Mouse (Mus musculus): ENCODE measurements at regions not wholly inside any gene's neighbourhood (a gene's known extent, or its start where the extent isn't known, plus 50 kb on each side); places are given as distances from the start of the nearest gene placed in this dataset.

DNA sequence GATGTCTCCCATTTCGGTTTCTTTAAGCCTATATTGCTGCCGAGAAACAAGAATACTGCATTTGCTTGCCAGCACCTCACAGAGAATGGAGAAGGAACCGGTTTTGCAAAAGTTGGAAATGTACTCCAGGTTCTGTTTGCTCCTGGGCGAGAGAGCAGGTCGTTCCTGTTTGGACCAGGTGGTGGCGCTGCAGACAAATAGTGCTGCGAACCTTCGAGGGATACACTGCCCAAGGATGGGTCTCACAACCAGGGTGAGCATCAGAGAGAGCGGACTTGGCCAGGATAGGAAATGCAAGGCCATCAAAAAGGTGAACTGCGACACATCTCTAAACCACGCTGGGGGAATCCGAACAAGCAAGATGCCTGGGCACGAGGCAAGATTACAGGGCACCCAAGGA, 54.0 kb upstream of the Ets2 start:
- DNase-seq, result peak; percentile 91 to 94

DNA sequence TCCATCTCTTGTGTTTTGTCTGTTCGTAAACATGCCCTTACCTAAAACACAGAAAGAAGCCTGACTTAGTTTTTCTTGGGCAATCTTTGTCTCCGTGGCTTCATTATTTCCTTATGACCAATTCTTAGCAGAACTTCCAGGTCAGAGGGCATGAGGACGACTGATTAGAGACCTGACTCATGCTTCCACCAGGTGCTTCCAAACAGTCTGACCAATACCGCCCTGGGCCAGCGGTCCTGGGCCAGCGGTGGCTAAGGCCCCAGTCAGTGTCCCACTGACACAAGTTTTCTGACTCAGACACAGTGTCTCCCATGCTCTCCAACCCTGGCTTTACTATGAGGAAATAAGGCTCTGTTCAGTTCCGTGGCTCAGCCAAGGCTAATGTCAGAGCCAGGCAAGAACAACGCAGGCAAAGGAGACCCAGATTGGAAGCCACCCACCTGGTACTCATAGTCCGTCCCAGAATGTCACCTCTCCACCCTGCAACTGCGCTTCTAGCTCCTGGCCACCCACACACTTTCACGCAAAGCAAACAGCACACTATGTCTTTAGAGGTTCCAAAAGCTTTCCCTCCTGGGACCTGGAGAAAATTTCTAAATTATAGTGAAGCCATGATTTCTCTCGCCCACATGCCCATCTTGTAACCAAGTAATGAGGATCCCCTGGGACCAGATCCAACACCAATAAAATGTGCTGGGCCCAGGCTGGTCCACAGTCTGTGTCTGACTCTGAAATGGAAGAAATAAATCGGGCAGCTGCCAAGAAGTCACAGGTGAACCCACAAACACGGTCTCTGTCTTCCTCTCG, 56.6 kb upstream of the Erg start:
- DNase-seq, result no peak

DNA sequence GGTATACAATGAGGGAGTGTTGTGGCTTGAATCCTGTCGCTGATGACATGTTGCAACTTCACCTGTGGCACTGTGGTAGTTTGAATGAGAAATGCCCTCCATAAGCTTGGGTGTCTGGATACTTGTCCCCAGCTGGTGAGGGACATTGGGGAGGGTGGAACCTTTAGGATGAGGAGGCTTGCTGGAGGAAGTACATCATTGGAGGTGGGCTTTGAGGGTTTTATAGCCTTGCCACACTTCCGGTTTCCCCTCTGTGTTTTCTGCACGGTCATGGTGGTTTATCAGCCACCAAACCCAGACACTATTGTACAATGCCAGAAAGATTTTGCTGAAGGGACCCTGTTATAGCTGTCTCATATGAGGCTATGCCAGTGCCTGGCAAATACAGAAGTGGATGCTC, 54.3 kb upstream of the Erg start:
- no peak for DNase-seq

DNA sequence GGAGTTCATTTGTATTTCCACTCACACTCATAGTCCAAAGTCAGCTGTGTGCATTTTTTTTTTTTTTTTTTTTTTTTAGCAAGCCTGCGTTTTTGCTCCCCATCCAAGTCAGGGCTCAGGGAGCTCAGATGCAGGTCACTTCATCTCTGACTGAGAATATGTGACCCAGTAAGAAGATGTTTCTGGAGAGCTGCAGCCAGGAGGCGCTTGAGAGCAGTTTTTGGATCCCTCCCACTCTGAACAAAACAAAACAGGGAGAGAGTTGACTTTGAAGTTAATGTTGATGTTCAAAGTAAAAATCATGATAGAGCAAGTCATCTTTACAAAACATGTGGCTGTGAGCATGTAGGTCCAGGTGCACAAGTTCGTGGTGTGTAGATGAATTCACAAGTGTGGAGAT, 53.3 kb upstream of the Erg start:
- no peak for DNase-seq

DNA sequence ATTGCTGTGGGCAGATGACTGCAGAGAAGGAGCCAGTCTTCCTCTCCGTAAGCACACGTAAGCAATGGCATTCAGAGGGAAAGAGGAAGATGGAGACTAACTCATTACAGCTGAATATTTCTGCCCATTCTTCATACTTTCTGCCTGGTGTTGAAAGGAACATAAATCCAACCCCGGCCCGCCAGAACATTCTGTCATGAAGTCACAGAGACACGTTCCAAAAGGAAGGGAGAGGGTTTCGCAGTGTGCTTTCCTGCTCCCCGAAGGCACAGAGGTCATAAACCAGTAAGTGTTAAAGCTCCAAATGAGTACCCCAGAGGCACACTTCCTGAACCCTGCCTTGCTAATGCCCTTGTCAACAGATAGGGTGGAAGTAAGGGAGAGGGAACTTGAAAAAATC, 51.5 kb upstream of the Erg start:
- no peak for DNase-seq

DNA sequence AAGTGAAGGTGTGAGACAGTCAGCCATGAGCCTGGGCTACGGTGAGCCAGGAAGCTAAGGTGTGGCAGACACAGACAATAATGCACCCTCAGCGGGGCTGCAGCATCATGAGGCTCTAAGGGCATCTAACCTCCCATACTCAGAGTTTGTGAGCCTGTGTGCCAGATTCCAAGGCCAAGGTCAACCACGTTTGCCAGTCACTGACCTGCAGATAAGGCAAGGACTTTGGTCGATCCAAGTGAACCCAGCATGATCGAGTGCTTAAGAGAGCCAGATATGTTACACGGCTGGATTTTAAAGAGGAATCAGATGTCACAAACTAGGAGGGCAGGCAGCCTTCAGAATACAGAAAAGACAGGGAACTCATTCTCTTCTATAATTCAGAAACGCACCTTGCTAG, 50.2 kb upstream of the Erg start:
- DNase-seq, result no peak
